Mouse (Mus musculus) CH12.LX (cell line): ENCODE data around the gene Rasa4. TPM values are rescaled to one million over a fixed set of nuclear protein-coding genes. Genes with fewer than 3 reads are reported as not detected.

Experiments used
- DNase-seq: peaks from one replicate; pipeline ENCODE4 v3.0.0-alpha.2; 2013; ENCODE audit errors: extremely low read depth
- H3K27ac ChIP-seq: 2 replicates; pipeline ENCODE4 v1.5.1; 2012; ENCODE audit warnings: low read depth, mild to moderate bottlenecking, control low read depth, moderate library complexity; ENCODE audit not compliant: insufficient read depth
- H3K27me3 ChIP-seq: replicated peaks from 2 replicates; pipeline ENCODE3; 2012; ENCODE audit warnings: inconsistent platforms
- H3K36me3 ChIP-seq, 2 experiments: replicated peaks in 1 of 2; 2 replicates each; pipeline versions ENCODE3 to v1.6.1; 2012; ENCODE audit warnings: inconsistent platforms in 1 of 2, low read length in 1 of 2, mild to moderate bottlenecking in 1 of 2, mixed read lengths in 1 of 2, moderate library complexity in 1 of 2; ENCODE audit not compliant: control insufficient read depth in 1 of 2, insufficient read depth in 1 of 2
- H3K4me1 ChIP-seq, 2 experiments: 2 replicates each; pipeline ENCODE4 v1.6.1; 2012; ENCODE audit warnings: inconsistent platforms in 1 of 2, moderate library complexity in 1 of 2; ENCODE audit not compliant: insufficient read depth in 2 of 2, control insufficient read depth in 1 of 2
- H3K4me2 ChIP-seq: 2 replicates; pipeline ENCODE4 v1.6.1; 2012; ENCODE audit warnings: low read depth, mild to moderate bottlenecking, control low read depth; ENCODE audit not compliant: poor library complexity, insufficient read depth, severe bottlenecking
- H3K4me3 ChIP-seq, 3 experiments: fragments of 150-350 bp in 1 of 3; sonication (generic) in 1 of 3; replicated peaks in 1 of 3; 2 replicates each; pipeline versions ENCODE3 to v1.5.1; 2011 to 2012; ENCODE audit warnings: low read depth in 2 of 3, low read length in 2 of 3, mild to moderate bottlenecking in 2 of 3, moderate library complexity in 2 of 3, control low read depth in 1 of 3, improper control_type of control experiment in 1 of 3, inconsistent platforms in 1 of 3, mixed read lengths in 1 of 3; ENCODE audit not compliant: poor library complexity in 1 of 3
- H3K79me2 ChIP-seq: replicated peaks from 2 replicates; pipeline ENCODE4 v1.6.1; 2012; ENCODE audit warnings: mild to moderate bottlenecking, moderate library complexity; ENCODE audit not compliant: control insufficient read depth, poor library complexity, insufficient read depth, severe bottlenecking; ENCODE audit errors: extremely low read depth
- H3K9ac ChIP-seq: 2 replicates; pipeline ENCODE4 v1.6.1; 2012; ENCODE audit warnings: low read depth, mild to moderate bottlenecking, control low read depth, moderate library complexity; ENCODE audit not compliant: insufficient read depth
- H3K9me3 ChIP-seq: replicated peaks from 2 replicates; pipeline ENCODE3; 2012; ENCODE audit warnings: low read length, inconsistent platforms, mixed read lengths
- ELF1 ChIP-seq: IDR thresholded peaks from 2 replicates; pipeline ENCODE4 v1.6.1; 2014; ENCODE audit warnings: low read depth, mild to moderate bottlenecking, inconsistent platforms, low read length, improper control_type of control experiment
- GABPA ChIP-seq: IDR thresholded peaks from 2 replicates; pipeline ENCODE4 v1.6.1; 2012; ENCODE audit warnings: low read depth, low read length, improper control_type of control experiment, inconsistent platforms; ENCODE audit not compliant: insufficient replicate concordance
- HCFC1 ChIP-seq: IDR thresholded peaks from 2 replicates; pipeline ENCODE4 v1.6.1; 2012; ENCODE audit warnings: low read depth, mild to moderate bottlenecking, inconsistent platforms, low read length, improper control_type of control experiment
- JUN ChIP-seq: IDR thresholded peaks from 2 replicates; pipeline ENCODE4 v1.6.1; 2011; ENCODE audit warnings: low read depth, mild to moderate bottlenecking, low read length, improper control_type of control experiment, moderate library complexity; ENCODE audit not compliant: insufficient read depth
- JUND ChIP-seq: conservative IDR thresholded peaks from 2 replicates; pipeline ENCODE4 v1.6.1; 2011; ENCODE audit warnings: low read depth, low read length, improper control_type of control experiment
- KAT2A ChIP-seq: IDR thresholded peaks from 2 replicates; pipeline ENCODE4 v1.6.1; 2012; ENCODE audit warnings: low read length, improper control_type of control experiment, inconsistent platforms; ENCODE audit not compliant: insufficient replicate concordance
- MAFK ChIP-seq: IDR thresholded peaks from 2 replicates; pipeline ENCODE4 v1.6.1; 2011; ENCODE audit warnings: low read length, improper control_type of control experiment; ENCODE audit not compliant: insufficient replicate concordance
- MXI1 ChIP-seq: IDR thresholded peaks from 2 replicates; pipeline ENCODE4 v1.6.1; 2011; ENCODE audit warnings: mild to moderate bottlenecking, low read depth, low read length, improper control_type of control experiment
- NELFE ChIP-seq: IDR thresholded peaks from 2 replicates; pipeline ENCODE4 v1.6.1; 2011; ENCODE audit warnings: low read depth, low read length, improper control_type of control experiment
- POLR2A ChIP-seq: IDR thresholded peaks from 2 replicates; pipeline ENCODE4 v1.6.1; 2011; ENCODE audit warnings: low read depth, mild to moderate bottlenecking, improper control_type of control experiment, low read length
- POLR2AphosphoS2 ChIP-seq: IDR thresholded peaks from 2 replicates; pipeline ENCODE4 v1.6.1; 2011; ENCODE audit warnings: low read depth, low read length, improper control_type of control experiment
- SMC3 ChIP-seq: IDR thresholded peaks from 2 replicates; pipeline ENCODE4 v1.6.1; 2011; ENCODE audit warnings: low read depth, low read length, improper control_type of control experiment
- TBP ChIP-seq: conservative IDR thresholded peaks from 2 replicates; pipeline ENCODE4 v1.6.1; 2011; ENCODE audit warnings: low read depth, low read length, improper control_type of control experiment
- TCF12 ChIP-seq: IDR thresholded peaks from 2 replicates; pipeline ENCODE4 v1.6.1; 2014; ENCODE audit warnings: low read depth, mild to moderate bottlenecking, inconsistent platforms, low read length, improper control_type of control experiment
- UBTF ChIP-seq: IDR thresholded peaks from 2 replicates; pipeline ENCODE4 v1.6.1; 2012; ENCODE audit warnings: low read depth, mild to moderate bottlenecking, inconsistent platforms, low read length, improper control_type of control experiment, moderate library complexity
- ZC3H11A ChIP-seq: IDR thresholded peaks from 2 replicates; pipeline ENCODE4 v1.6.1; 2012; ENCODE audit warnings: low read depth, mild to moderate bottlenecking, inconsistent platforms, low read length, improper control_type of control experiment
- ZKSCAN1 ChIP-seq: IDR thresholded peaks from 2 replicates; pipeline ENCODE4 v1.6.1; 2012; ENCODE audit warnings: low read depth, inconsistent platforms, low read length, improper control_type of control experiment, borderline replicate concordance
- ZNF384 ChIP-seq: IDR thresholded peaks from 2 replicates; pipeline ENCODE4 v1.6.1; 2012; ENCODE audit warnings: low read depth, low read length, improper control_type of control experiment, inconsistent platforms
- dilution Hi-C: fragments of 300-500 bp; cut with MboI; formaldehyde crosslinking; loops from 2 replicates; pipeline ENCODE4 v1.14.3; 2020; ENCODE audit warnings: low sequenced_read_pairs; ENCODE audit not compliant: extremely low pct_unique_long_range_greater_than_20kb, extremely low pct_ligation_motif_present
- in situ Hi-C: fragments of 300-500 bp; cut with MboI; formaldehyde crosslinking; loops from 3 replicates; pipeline ENCODE4 v1.14.3; 2019; ENCODE audit warnings: low sequenced_read_pairs, low pct_ligation_motif_present, low pct_unique_long_range_greater_than_20kb, mixed read lengths
- polyA plus RNA-seq: library from polyadenylated mRNA; unstranded; fragments of >175 nt; gene quantifications from 2 replicates; pipeline ENCODE4 v1.2.1, GENCODE M21; 2012; ENCODE audit warnings: low read depth; ENCODE audit not compliant: insufficient read length
- total RNA-seq, 2 experiments: library from RNA; depleted of rRNA; stranded (reverse); fragments of 300-350 nt in 1 of 2; fragments of >200 nt in 1 of 2; gene quantifications; 2 replicates each; pipeline ENCODE4 v1.2.3; 2012 to 2014

The Rasa4 gene
- total and polyA plus RNA-seq, 3 experiments = 0.07 to 1.3 (median 0.16) TPM

- Histone ChIP-seq H3K9me3 (peaks cover 4% of the 10 kb centered on the region), H3K4me3 (no peak overlapping the region), H3K27ac (no peak overlapping the region), H3K4me2 (no peak overlapping the region), H3K9ac (no peak overlapping the region), H3K4me1 (peaks cover 3 to 9% of the 10 kb centered on the region in 2 experiments; a peak in 1 of 4 replicates), H3K36me3 (no peaks in the 10 kb centered on the region), H3K27me3 (peaks cover 89% of the 10 kb centered on the region), H3K79me2 (no peaks in the 10 kb centered on the region)
- TF ChIP-seq JUND (no peak), NELFE (no peak), UBTF (no peak), TBP (no peak)
- DNase-seq = no peak
- dilution Hi-C loops (no loop called here), in situ Hi-C loops (no loop called here)
Measured at GRCm38 (mm10) chr5:136073051-136073450, 10.7 kb upstream of the Rasa4 start.

- in situ Hi-C loops = no loop called here
- H3K4me1 ChIP-seq = peaks cover 3 to 9% of the 10 kb centered on the region in 2 experiments; a peak in 1 of 4 replicates
- no peak overlapping the region for H3K4me2 ChIP-seq
- no peak overlapping the region for H3K9ac ChIP-seq
- TF ChIP-seq POLR2AphosphoS2 = no peak
- no peak for TF ChIP-seq ELF1
- no peak for TF ChIP-seq ZNF384
- no peaks in the 10 kb centered on the region for H3K79me2 ChIP-seq
- no peak overlapping the region for H3K4me3 ChIP-seq
- H3K27me3 ChIP-seq = peaks cover 89% of the 10 kb centered on the region
- peaks cover 4% of the 10 kb centered on the region for H3K9me3 ChIP-seq
- no peaks in the 10 kb centered on the region for H3K36me3 ChIP-seq
- dilution Hi-C loops = no loop called here
- no peak for DNase-seq
- no peak overlapping the region for H3K27ac ChIP-seq
Measured at GRCm38 (mm10) chr5:136073526-136073925, 10.2 kb upstream of the Rasa4 start.

- no peaks in the 10 kb centered on the region for H3K79me2 ChIP-seq
- H3K4me2 ChIP-seq = no peak overlapping the region
- peaks cover 4% of the 10 kb centered on the region for H3K9me3 ChIP-seq
- H3K4me1 ChIP-seq = 0 out of 4 replicates have a peak, but pooled peaks cover 0 to 4% of the 10 kb centered on the region in 2 experiments
- no peak for DNase-seq
- H3K27me3 ChIP-seq = peaks cover 85% of the 10 kb centered on the region
- TF ChIP-seq TCF12 = no peak
- TF ChIP-seq ZKSCAN1 = no peak
- TF ChIP-seq SMC3 = no peak
- TF ChIP-seq HCFC1 = no peak
- TF ChIP-seq POLR2A = no peak
- TF ChIP-seq JUN = no peak
- no peak for TF ChIP-seq MXI1
- no peak for TF ChIP-seq UBTF
- TF ChIP-seq TBP = no peak
- no peak for TF ChIP-seq ZNF384
- no peak for TF ChIP-seq KAT2A
- no peak for TF ChIP-seq MAFK
- TF ChIP-seq ZC3H11A = no peak
- TF ChIP-seq GABPA = no peak
- H3K9ac ChIP-seq = no peak overlapping the region
- in situ Hi-C loops (no loop called here), dilution Hi-C loops (no loop called here)
- no peaks in the 10 kb centered on the region for H3K36me3 ChIP-seq
- H3K27ac ChIP-seq = no peak overlapping the region
- no peak overlapping the region for H3K4me3 ChIP-seq
Measured at GRCm38 (mm10) chr5:136075076-136075475, 8.6 kb upstream of the Rasa4 start.
